Mouse (Mus musculus) regulatory T cell (primary cell): Measurements from ENCODE around the gene Gm21748.
"Not testable (repeated sequence)": the region's sequence is repeated elsewhere in the genome, so short reads cannot be mapped to it uniquely, and the experiment has no call there.

Experiments used
- in situ Hi-C: fragments of 300-600 bp; cut with MboI, MseI; formaldehyde crosslinking; loops from one replicate; pipeline ENCODE4 v1.15.1; 2025; ENCODE audit warnings: high pct_unique_total_duplicates

Gm21748 gene

GRCm38 (mm10) chrY:90839077-90839476 lies at the start of gene Gm21748:
Gene Gm21748, minus strand, starts transcription at chrY:90839177.
- in situ Hi-C loops, result not testable (repeated sequence)
